Mouse (Mus musculus) C2C12 (cell line): Measurements from ENCODE around the gene Slc44a2. TPM values are rescaled to one million over a fixed set of nuclear protein-coding genes. Genes with fewer than 3 reads are reported as not detected.

Source experiments
- H3K27me3 ChIP-seq: one replicate; pipeline ENCODE4 v1.6.1; 2011; ENCODE audit not compliant: control insufficient read depth, insufficient read depth, insufficient read length
- H3K36me3 ChIP-seq: one replicate; pipeline ENCODE4 v1.6.1; 2011; ENCODE audit not compliant: control insufficient read depth, insufficient read depth
- H3K4me3 ChIP-seq: one replicate; pipeline ENCODE4 v1.5.1; 2011; ENCODE audit warnings: mild to moderate bottlenecking, control low read depth; ENCODE audit not compliant: poor library complexity, insufficient read depth, severe bottlenecking
- H3K79me2 ChIP-seq: one replicate; pipeline ENCODE4 v1.6.1; 2011; ENCODE audit not compliant: control insufficient read depth, insufficient read depth
- H3K79me3 ChIP-seq: one replicate; pipeline ENCODE4 v1.6.1; 2011; ENCODE audit warnings: low read depth, control low read depth
- H3ac ChIP-seq: one replicate; pipeline ENCODE3; 2011; ENCODE audit warnings: low read depth; ENCODE audit not compliant: control insufficient read depth, insufficient read length
- CEBPB ChIP-seq: IDR thresholded peaks from one replicate; pipeline ENCODE4 v1.6.1; 2011; ENCODE audit warnings: low read depth, mild to moderate bottlenecking, control low read depth, moderate library complexity
- CTCF ChIP-seq: IDR thresholded peaks from one replicate; pipeline ENCODE4 v1.5.1; 2011; ENCODE audit not compliant: control insufficient read depth, insufficient read depth, insufficient read length
- FOSL1 ChIP-seq: IDR thresholded peaks from one replicate; pipeline ENCODE4 v1.8.0; 2011; ENCODE audit warnings: mild to moderate bottlenecking, low read length; ENCODE audit not compliant: poor library complexity, insufficient read depth, severe bottlenecking
- MAX ChIP-seq: IDR thresholded peaks from one replicate; pipeline ENCODE4 v1.6.1; 2011; ENCODE audit warnings: mild to moderate bottlenecking, control low read depth
- MYOD1 ChIP-seq: IDR thresholded peaks from one replicate; pipeline ENCODE4 v1.6.1; 2011; ENCODE audit warnings: low read depth; ENCODE audit not compliant: control insufficient read depth, insufficient read length
- MYOG ChIP-seq: IDR thresholded peaks from one replicate; pipeline ENCODE4 v1.6.1; 2011; ENCODE audit not compliant: control insufficient read depth, insufficient read length; ENCODE audit errors: extremely low read depth
- USF1 ChIP-seq: IDR thresholded peaks from one replicate; pipeline ENCODE4 v1.6.1; 2011; ENCODE audit warnings: low read depth, mild to moderate bottlenecking, control low read depth, moderate library complexity
- polyA plus RNA-seq: library from polyadenylated mRNA; unstranded; fragments of >200 nt; fragmentation: generic; extraction: Trizol; gene quantifications from one replicate; pipeline ENCODE4 v1.2.1, GENCODE M21; 2012; ENCODE audit warnings: missing spikeins

Slc44a2 gene
- polyA plus RNA-seq, 1 experiment = 221 TPM

- Histone ChIP-seq H3K4me3 (no peak overlapping the region), H3K27me3 (no peaks in the 10 kb centered on the region), H3K79me2 (no peaks in the 10 kb centered on the region), H3K36me3 (peaks cover 85% of the 10 kb centered on the region), H3K79me3 (no peaks in the 10 kb centered on the region), H3ac (no peak overlapping the region)
- TF ChIP-seq FOSL1 (no peak), CTCF (no peak), MAX (no peak), MYOD1 (no peak), CEBPB (no peak), MYOG (no peak), USF1 (no peak)
Measured at GRCm38 (mm10) chr9:21351702-21352377, 31.3 kb downstream of the Slc44a2 start.

- peaks cover 81% of the 10 kb centered on the region for H3K36me3 ChIP-seq
- no peaks in the 10 kb centered on the region for H3K79me2 ChIP-seq
- H3K79me3 ChIP-seq = no peaks in the 10 kb centered on the region
- TF ChIP-seq FOSL1 = no peak
- TF ChIP-seq MYOG = no peak
- TF ChIP-seq CEBPB = no peak
- no peak for TF ChIP-seq MAX
- TF ChIP-seq USF1 = no peak
- TF ChIP-seq CTCF = no peak
- TF ChIP-seq MYOD1 = no peak
- no peak overlapping the region for H3K4me3 ChIP-seq
- no peaks in the 10 kb centered on the region for H3K27me3 ChIP-seq
- H3ac ChIP-seq = no peak overlapping the region
Measured at GRCm38 (mm10) chr9:21352463-21353372, 32.2 kb downstream of the Slc44a2 start.

- Histone ChIP-seq H3K27me3 (no peaks in the 10 kb centered on the region), H3K36me3 (peaks cover 74% of the 10 kb centered on the region), H3ac (no peak overlapping the region), H3K79me3 (no peaks in the 10 kb centered on the region), H3K4me3 (no peak overlapping the region), H3K79me2 (no peaks in the 10 kb centered on the region)
- no peak for TF ChIP-seq USF1
- no peak for TF ChIP-seq FOSL1
- TF ChIP-seq CTCF = no peak
- TF ChIP-seq CEBPB = no peak
- no peak for TF ChIP-seq MAX
- no peak for TF ChIP-seq MYOD1
- TF ChIP-seq MYOG = no peak
Measured at GRCm38 (mm10) chr9:21353373-21353686, 32.8 kb downstream of the Slc44a2 start.

- Histone ChIP-seq H3ac (no peak overlapping the region), H3K4me3 (no peak overlapping the region), H3K79me3 (no peaks in the 10 kb centered on the region), H3K79me2 (no peaks in the 10 kb centered on the region), H3K36me3 (peaks cover 62% of the 10 kb centered on the region), H3K27me3 (no peaks in the 10 kb centered on the region)
- no peak for TF ChIP-seq CEBPB
- no peak for TF ChIP-seq CTCF
- no peak for TF ChIP-seq USF1
- TF ChIP-seq MAX = no peak
- TF ChIP-seq MYOG = no peak
- no peak for TF ChIP-seq MYOD1
- TF ChIP-seq FOSL1 = no peak
Measured at GRCm38 (mm10) chr9:21354796-21355195, 34.3 kb downstream of the Slc44a2 start.

GRCm38 (mm10) chr9:21356981-21357718 lies 36.7 kb downstream of the Slc44a2 start:
- Histone ChIP-seq H3K36me3 (peaks cover 38% of the 10 kb centered on the region), H3K4me3 (no peak overlapping the region), H3ac (no peak overlapping the region), H3K79me2 (no peaks in the 10 kb centered on the region), H3K79me3 (no peaks in the 10 kb centered on the region), H3K27me3 (no peaks in the 10 kb centered on the region)
- TF ChIP-seq CTCF (peak; percentile 16), MAX (no peak)
